In genomic region chr6:134846308-134846707, GRCm38 (mm10) we compare ENCODE assay signal across 26 mouse cellular contexts. TPM values are rescaled to one million over a fixed set of nuclear protein-coding genes. Genes with fewer than 3 reads are reported as not detected.
DNase-seq lines count a peak whose midpoint lies in the region; ATAC-seq and TF ChIP-seq lines count a peak whose summit lies in the region.
"Had no signal": no experiment of that assay in that cellular context is flagged by ENCODE, and none has a peak within 500 bp of the region (broad histone marks: within the 10 kb centered on the region; RNA-seq: fewer than 3 reads in every experiment).

No protein-coding gene starts in this region.

- no peak for TF ChIP-seq CTCF in kidney, adult 2 months (conservative IDR thresholded peaks at IDR 0.05; ENCODE audit: insufficient read depth, insufficient read length, low read depth, low read length)

- 0 out of 2 replicates have a peak, but pooled peaks cover 3% of the 10 kb centered on the region for H3K4me1 ChIP-seq in hindbrain, embryonic 10.5 days (replicated peaks)
- H3K4me1 ChIP-seq in hindbrain, embryonic 13.5 days (replicated peaks) = no peaks in the 10 kb centered on the region
- no peaks in the 10 kb centered on the region for H3K4me1 ChIP-seq in kidney, adult 2 months (ENCODE audit: control insufficient read depth, insufficient read depth, low read length)
- 0 out of 2 replicates have a peak, but pooled peaks cover 4% of the 10 kb centered on the region for H3K4me1 ChIP-seq in embryonic facial prominence, embryonic 10.5 days
- H3K4me1 ChIP-seq: embryonic facial prominence, embryonic 13.5 days; forebrain, embryonic 15.5 days; midbrain, embryonic 13.5 days had no signal

- no peak overlapping the region for H3K4me2 ChIP-seq in hindbrain, embryonic 13.5 days
- H3K4me2 ChIP-seq: embryonic facial prominence, embryonic 13.5 days; forebrain, embryonic 15.5 days; liver, embryonic 12.5 days; midbrain, embryonic 13.5 days had no signal

- no peak overlapping the region for H3K9ac ChIP-seq in hindbrain, embryonic 13.5 days
- H3K9ac ChIP-seq: embryonic facial prominence, embryonic 13.5 days; forebrain, embryonic 15.5 days; liver, embryonic 12.5 days; liver, postnatal 0 days; midbrain, embryonic 13.5 days had no signal

- no peak for ATAC-seq in hindbrain, embryonic 13.5 days (ENCODE audit: low FRiP score)
- ATAC-seq: activated CD4-positive, CD25-positive, alpha-beta regulatory T cell, adult 4 months; forebrain, embryonic 15.5 days; liver, embryonic 12.5 days; liver, postnatal 0 days; lung, postnatal 0 days; midbrain, embryonic 13.5 days had no signal

- TF ChIP-seq POLR2A in kidney, adult 2 months (IDR thresholded peaks at IDR 0.05; ENCODE audit: low read depth, low read length) = no peak

- no peak overlapping the region for H3K4me3 ChIP-seq in hindbrain, embryonic 10.5 days
- H3K4me3 ChIP-seq in hindbrain, embryonic 13.5 days = no peak overlapping the region
- no peak overlapping the region for H3K4me3 ChIP-seq in kidney, adult 2 months (ENCODE audit: insufficient read depth, low read depth, low read length)
- H3K4me3 ChIP-seq in embryonic facial prominence, embryonic 10.5 days = no peak overlapping the region
- H3K4me3 ChIP-seq: embryonic facial prominence, embryonic 13.5 days; forebrain, embryonic 10.5 days; forebrain, embryonic 15.5 days; liver, embryonic 12.5 days; megakaryocyte, embryonic 14.5 days; midbrain, embryonic 13.5 days had no signal

- H3K9me3 ChIP-seq in hindbrain, embryonic 10.5 days = no peaks in the 10 kb centered on the region
- no peaks in the 10 kb centered on the region for H3K9me3 ChIP-seq in hindbrain, embryonic 13.5 days
- no peaks in the 10 kb centered on the region for H3K9me3 ChIP-seq in embryonic facial prominence, embryonic 10.5 days
- H3K9me3 ChIP-seq: embryonic facial prominence, embryonic 13.5 days; forebrain, embryonic 10.5 days; forebrain, embryonic 15.5 days; liver, embryonic 12.5 days; megakaryocyte, embryonic 14.5 days; midbrain, embryonic 13.5 days had no signal

- H3K36me3 ChIP-seq in hindbrain, embryonic 10.5 days = no peaks in the 10 kb centered on the region
- peaks cover 25% of the 10 kb centered on the region for H3K36me3 ChIP-seq in hindbrain, embryonic 13.5 days
- no peaks in the 10 kb centered on the region; the same call in 1 of the 2 replicates for H3K36me3 ChIP-seq in kidney, adult 2 months (ENCODE audit: control insufficient read depth, insufficient read depth, low read length)
- H3K36me3 ChIP-seq in embryonic facial prominence, embryonic 10.5 days (replicated peaks) = no peaks in the 10 kb centered on the region
- H3K36me3 ChIP-seq: forebrain, embryonic 10.5 days had no signal

- WGBS in hindbrain, embryonic 10.5 days = 79% methylated on average over 6 of the region's 6 CpGs
- 88% methylated on average over 6 of the region's 6 CpGs for WGBS in hindbrain, embryonic 13.5 days
- WGBS in kidney, adult 2 months = 70% methylated on average over 6 of the region's 6 CpGs
- WGBS in embryonic facial prominence, embryonic 10.5 days = 80% methylated on average over 6 of the region's 6 CpGs

- DNase-seq in hindbrain, embryonic 10.5 days (ENCODE audit: low spot score) = no peak
- DNase-seq in kidney, adult 2 months = no peak
- DNase-seq in kidney, adult 8-10 months = no peak
- DNase-seq in testis, postnatal 14 days (ENCODE audit: low spot score) = peak; percentile 27
- no peak for DNase-seq in testis, postnatal 10 days (ENCODE audit: low spot score)
- no peak for DNase-seq in embryonic facial prominence, embryonic 10.5 days (ENCODE audit: low spot score)
- no peak for DNase-seq in layer of hippocampus, postnatal 36 days
- DNase-seq: B cell, adult 2 months; cerebellum, adult 11-12 months; cerebellum, adult 9-11 months; embryo, embryonic 11 days; heart, postnatal 14 days; left cerebral cortex, postnatal 4 days; liver, postnatal 0 days; lung, postnatal 4 days; right cerebral cortex, postnatal 4 days; thymus, postnatal 14 days had no signal

- H3K27me3 ChIP-seq in hindbrain, embryonic 10.5 days (ENCODE audit: insufficient read depth, poor library complexity, severe bottlenecking) = no peaks in the 10 kb centered on the region
- no peaks in the 10 kb centered on the region for H3K27me3 ChIP-seq in hindbrain, embryonic 13.5 days
- H3K27me3 ChIP-seq in kidney, adult 2 months (replicated peaks; ENCODE audit: control insufficient read depth, insufficient read depth, low read length) = no peaks in the 10 kb centered on the region
- no peaks in the 10 kb centered on the region for H3K27me3 ChIP-seq in embryonic facial prominence, embryonic 10.5 days (replicated peaks; ENCODE audit: low read depth, poor library complexity, severe bottlenecking)
- H3K27me3 ChIP-seq: embryonic facial prominence, embryonic 13.5 days; forebrain, embryonic 15.5 days; liver, embryonic 12.5 days; megakaryocyte, embryonic 14.5 days; midbrain, embryonic 13.5 days had no signal

- peak overlapping the region; percentile 26; the same call in 1 of the 2 replicates for H3K27ac ChIP-seq in hindbrain, embryonic 10.5 days
- H3K27ac ChIP-seq in hindbrain, embryonic 13.5 days = no peak overlapping the region
- peak overlapping the region; percentile 47; the same call in 1 of the 2 replicates for H3K27ac ChIP-seq in kidney, adult 2 months (ENCODE audit: insufficient read depth, low read depth, low read length)
- H3K27ac ChIP-seq in embryonic facial prominence, embryonic 10.5 days (replicated peaks) = 0 out of 2 replicates have a peak overlapping the region, but pooled peaks have one; percentile 40
- H3K27ac ChIP-seq: embryonic facial prominence, embryonic 13.5 days; forebrain, embryonic 10.5 days; forebrain, embryonic 15.5 days; liver, embryonic 12.5 days; midbrain, embryonic 13.5 days had no signal

RNA-seq across cellular contexts. Expression of gene Crebl2, which starts 16.4 kb away (rescaled TPM):
- polyA plus RNA-seq in hindbrain, embryonic 10.5 days (2016; fragmentation: Nextera tagmentation; extraction: Ambion mirVana) = 1.2 and 1.4 TPM in 2 replicates
- polyA plus RNA-seq in hindbrain, embryonic 13.5 days (2015; fragmentation: Nextera tagmentation; extraction: Ambion mirVana) = 3.8 and 4.8 TPM in 2 replicates
- 20.4 and 26.1 TPM in 2 replicates for polyA plus RNA-seq in kidney, adult 2 months (2012; rRNA removed)
- polyA plus RNA-seq in embryonic facial prominence, embryonic 10.5 days (2016; fragmentation: Nextera tagmentation; extraction: Ambion mirVana) = 1.2 TPM in 2 replicates
- total RNA-seq in layer of hippocampus, postnatal 36 days (2021) = 10 to 100 TPM; 41.1 to 41.7 TPM

RNA-seq across cellular contexts. Expression of gene Gpr19, which starts 52.1 kb away (rescaled TPM):
- 24.7 and 29.9 TPM in 2 replicates for polyA plus RNA-seq in hindbrain, embryonic 10.5 days (2016; fragmentation: Nextera tagmentation; extraction: Ambion mirVana)
- polyA plus RNA-seq in hindbrain, embryonic 13.5 days (2015; fragmentation: Nextera tagmentation; extraction: Ambion mirVana) = 39.0 and 45.1 TPM in 2 replicates
- 6.4 and 7.9 TPM in 2 replicates for polyA plus RNA-seq in kidney, adult 2 months (2012; rRNA removed)
- polyA plus RNA-seq in embryonic facial prominence, embryonic 10.5 days (2016; fragmentation: Nextera tagmentation; extraction: Ambion mirVana) = 14.5 and 16.1 TPM in 2 replicates
- 10 to 100 TPM; 28.1 to 29.3 TPM for total RNA-seq in layer of hippocampus, postnatal 36 days (2021)

RNA-seq across cellular contexts. Expression of gene Dusp16, which starts 53.9 kb away (rescaled TPM):
- polyA plus RNA-seq in hindbrain, embryonic 10.5 days (2016; fragmentation: Nextera tagmentation; extraction: Ambion mirVana) = 13.8 and 14.1 TPM in 2 replicates
- 5.5 and 5.7 TPM in 2 replicates for polyA plus RNA-seq in hindbrain, embryonic 13.5 days (2015; fragmentation: Nextera tagmentation; extraction: Ambion mirVana)
- polyA plus RNA-seq in kidney, adult 2 months (2012; rRNA removed) = 11.7 and 17.6 TPM in 2 replicates
- polyA plus RNA-seq in embryonic facial prominence, embryonic 10.5 days (2016; fragmentation: Nextera tagmentation; extraction: Ambion mirVana) = 11.9 TPM in 2 replicates
- total RNA-seq in layer of hippocampus, postnatal 36 days (2021) = 1 to 10 TPM; 8.6 to 8.9 TPM
